Mouse (Mus musculus): ENCODE measurements at regions not wholly inside any gene's neighbourhood (a gene's known extent, or its start where the extent isn't known, plus 50 kb on each side); places are given as distances from the start of the nearest gene placed in this dataset.

- H3K4me1 ChIP-seq (ENCODE audit: control insufficient read depth, insufficient read depth, low read length) = peaks cover 1% of the 10 kb centered on the region; the same call in 1 of the 2 replicates
- 73% methylated on average over 4 of the region's 4 CpGs for WGBS
- no peak overlapping the region for H3K4me3 ChIP-seq (replicated peaks; ENCODE audit: control insufficient read depth, low read depth, low read length)
- no peak overlapping the region for H3K27ac ChIP-seq (ENCODE audit: control insufficient read depth, insufficient read depth, low read depth, low read length, poor library complexity)
- TF ChIP-seq POLR2A (IDR thresholded peaks at IDR 0.05; ENCODE audit: borderline replicate concordance, control insufficient read depth, low read depth, low read length) = no peak
- TF ChIP-seq CTCF (IDR thresholded peaks at IDR 0.05; ENCODE audit: control insufficient read depth, insufficient read depth, low read length) = no peak
Measured at GRCm38 (mm10) chr7:113048097-113048795, 94.5 kb downstream of the Rassf10 start.

GRCm38 (mm10) chr7:113049440-113049839, 95.7 kb downstream of the Rassf10 start:
- TF ChIP-seq CTCF (IDR thresholded peaks at IDR 0.05; ENCODE audit: control insufficient read depth, insufficient read depth, low read length) (no peak), POLR2A (IDR thresholded peaks at IDR 0.05; ENCODE audit: borderline replicate concordance, control insufficient read depth, low read depth, low read length) (no peak)
- H3K27ac ChIP-seq (ENCODE audit: control insufficient read depth, insufficient read depth, low read depth, low read length, poor library complexity) = no peak overlapping the region
- WGBS = 67% methylated on average over 5 of the region's 5 CpGs
- H3K4me3 ChIP-seq (replicated peaks; ENCODE audit: control insufficient read depth, low read depth, low read length) = no peak overlapping the region
- H3K4me1 ChIP-seq (ENCODE audit: control insufficient read depth, insufficient read depth, low read length) = peaks cover 1% of the 10 kb centered on the region; the same call in 1 of the 2 replicates

- no peak for TF ChIP-seq CTCF (IDR thresholded peaks at IDR 0.05; ENCODE audit: control insufficient read depth, insufficient read depth, low read length)
- H3K4me3 ChIP-seq (replicated peaks; ENCODE audit: control insufficient read depth, low read depth, low read length) = no peak overlapping the region
- H3K27ac ChIP-seq (ENCODE audit: control insufficient read depth, insufficient read depth, low read depth, low read length, poor library complexity) = no peak overlapping the region
- 55% methylated on average over 1 of the region's 1 CpGs for WGBS
- H3K4me1 ChIP-seq (ENCODE audit: control insufficient read depth, insufficient read depth, low read length) = peaks cover 1% of the 10 kb centered on the region; the same call in 1 of the 2 replicates
Measured at GRCm38 (mm10) chr7:113052952-113053351, 99.2 kb downstream of the Rassf10 start.

- 74% methylated on average over 2 of the region's 2 CpGs for WGBS
- Histone ChIP-seq H3K4me3 (replicated peaks; ENCODE audit: control insufficient read depth, low read depth, low read length) (no peak overlapping the region), H3K4me1 (ENCODE audit: control insufficient read depth, insufficient read depth, low read length) (no peaks in the 10 kb centered on the region), H3K27ac (ENCODE audit: control insufficient read depth, insufficient read depth, low read depth, low read length, poor library complexity) (no peak overlapping the region)
- no peak for TF ChIP-seq POLR2A (IDR thresholded peaks at IDR 0.05; ENCODE audit: borderline replicate concordance, control insufficient read depth, low read depth, low read length)
- no peak for TF ChIP-seq CTCF (IDR thresholded peaks at IDR 0.05; ENCODE audit: control insufficient read depth, insufficient read depth, low read length)
Measured at GRCm38 (mm10) chr7:113056421-113056820, 102.7 kb downstream of the Rassf10 start.

- H3K27ac ChIP-seq (ENCODE audit: control insufficient read depth, insufficient read depth, low read depth, low read length, poor library complexity) = no peak overlapping the region
- TF ChIP-seq CTCF (IDR thresholded peaks at IDR 0.05; ENCODE audit: control insufficient read depth, insufficient read depth, low read length) = no peak
- WGBS = 59% methylated on average over 12 of the region's 12 CpGs
- H3K4me1 ChIP-seq (ENCODE audit: control insufficient read depth, insufficient read depth, low read length) = no peaks in the 10 kb centered on the region
- H3K4me3 ChIP-seq (replicated peaks; ENCODE audit: control insufficient read depth, low read depth, low read length) = no peak overlapping the region
Measured at GRCm38 (mm10) chr7:113059211-113059966, 105.6 kb downstream of the Rassf10 start.

GRCm38 (mm10) chr7:113059967-113060284, 106.2 kb downstream of the Rassf10 start:
- WGBS = 62% methylated on average over 5 of the region's 5 CpGs
- Histone ChIP-seq H3K27ac (ENCODE audit: control insufficient read depth, insufficient read depth, low read depth, low read length, poor library complexity) (no peak overlapping the region), H3K4me3 (replicated peaks; ENCODE audit: control insufficient read depth, low read depth, low read length) (no peak overlapping the region), H3K4me1 (ENCODE audit: control insufficient read depth, insufficient read depth, low read length) (no peaks in the 10 kb centered on the region)
- TF ChIP-seq CTCF (IDR thresholded peaks at IDR 0.05; ENCODE audit: control insufficient read depth, insufficient read depth, low read length) (no peak), POLR2A (IDR thresholded peaks at IDR 0.05; ENCODE audit: borderline replicate concordance, control insufficient read depth, low read depth, low read length) (no peak)

GRCm38 (mm10) chr7:113060991-113061390, 107.2 kb downstream of the Rassf10 start:
- H3K4me3 ChIP-seq (replicated peaks; ENCODE audit: control insufficient read depth, low read depth, low read length) = no peak overlapping the region

GRCm38 (mm10) chr7:113066536-113066935, 112.8 kb downstream of the Rassf10 start:
- Histone ChIP-seq H3K27ac (ENCODE audit: control insufficient read depth, insufficient read depth, low read depth, low read length, poor library complexity) (no peak overlapping the region), H3K4me1 (ENCODE audit: control insufficient read depth, insufficient read depth, low read length) (no peaks in the 10 kb centered on the region; the same call in 1 of the 2 replicates), H3K4me3 (replicated peaks; ENCODE audit: control insufficient read depth, low read depth, low read length) (no peak overlapping the region)
- WGBS = 57% methylated on average over 12 of the region's 12 CpGs
- no peak for TF ChIP-seq POLR2A (IDR thresholded peaks at IDR 0.05; ENCODE audit: borderline replicate concordance, control insufficient read depth, low read depth, low read length)
- TF ChIP-seq CTCF (IDR thresholded peaks at IDR 0.05; ENCODE audit: control insufficient read depth, insufficient read depth, low read length) = no peak

More at GRCm38 (mm10) chr7:113060991-113061390, 107.2 kb downstream of the Rassf10 start:
- Histone ChIP-seq H3K27ac (ENCODE audit: control insufficient read depth, insufficient read depth, low read depth, low read length, poor library complexity) (no peak overlapping the region), H3K4me1 (ENCODE audit: control insufficient read depth, insufficient read depth, low read length) (no peaks in the 10 kb centered on the region)
- no peak for TF ChIP-seq POLR2A (IDR thresholded peaks at IDR 0.05; ENCODE audit: borderline replicate concordance, control insufficient read depth, low read depth, low read length)
- no peak for TF ChIP-seq CTCF (IDR thresholded peaks at IDR 0.05; ENCODE audit: control insufficient read depth, insufficient read depth, low read length)
- 76% methylated on average over 7 of the region's 7 CpGs for WGBS

Data from bone marrow, adult 2 months (tissue).